Mouse (Mus musculus): Measurements from ENCODE around the gene Olfr224. TPM values are rescaled to one million over a fixed set of nuclear protein-coding genes. Genes with fewer than 3 reads are reported as not detected.
"Not testable (repeated sequence)": the region's sequence is repeated elsewhere in the genome, so short reads cannot be mapped to it uniquely, and the experiment has no call there.

Olfr224 gene
- polyA plus RNA-seq, 1 experiment from 2014 or later: not detected

GRCm38 (mm10) chr11:58546322-58546721, 24.0 kb downstream of the Olfr224 start, which contains the start of gene Olfr329-ps:
Gene Olfr329-ps, minus strand, starts transcription at chr11:58546422.
- Histone ChIP-seq H3K36me3 (ENCODE audit: insufficient read depth, low read length) (no peaks in the 10 kb centered on the region), H3K4me1 (replicated peaks; ENCODE audit: insufficient read depth, low read length) (no peaks in the 10 kb centered on the region), H3K27ac (no peak within 1 kb of the TSS), H3K27me3 (ENCODE audit: insufficient read depth, low read length) (no peaks in the 10 kb centered on the region), H3K4me3 (replicated peaks; ENCODE audit: low read depth, low read length) (no peak within 1 kb of the TSS), H3K4me2 (ENCODE audit: low read length) (no peak within 1 kb of the TSS), H3K9me3 (replicated peaks; ENCODE audit: low read length) (no peaks in the 10 kb centered on the region), H3K9ac (ENCODE audit: low read depth, low read length) (no peak within 1 kb of the TSS)
- ATAC-seq (replicated peaks; ENCODE audit: low FRiP score, low read depth): no peak
- 84% methylated on average over 5 of the region's 5 CpGs for WGBS
- DNase-seq (ENCODE audit: low spot score): no peak
- TF ChIP-seq CTCF (IDR thresholded peaks at IDR 0.05; ENCODE audit: low read depth): no peak

GRCm38 (mm10) chr11:58534736-58535135, 35.6 kb downstream of the Olfr224 start, which contains the start of gene Olfr330:
Gene Olfr330, minus strand, starts transcription at chr11:58534836.
- H3K9ac ChIP-seq (ENCODE audit: low read depth, low read length); H3K4me3 ChIP-seq (replicated peaks; ENCODE audit: low read depth, low read length); ATAC-seq (replicated peaks; ENCODE audit: low FRiP score, low read depth); H3K27me3 ChIP-seq (ENCODE audit: insufficient read depth, low read length); H3K36me3 ChIP-seq (ENCODE audit: insufficient read depth, low read length); H3K9me3 ChIP-seq (replicated peaks; ENCODE audit: low read length); H3K27ac ChIP-seq; H3K4me1 ChIP-seq (replicated peaks; ENCODE audit: insufficient read depth, low read length); DNase-seq (ENCODE audit: low spot score); H3K4me2 ChIP-seq (ENCODE audit: low read length): not testable (repeated sequence)

DNA sequence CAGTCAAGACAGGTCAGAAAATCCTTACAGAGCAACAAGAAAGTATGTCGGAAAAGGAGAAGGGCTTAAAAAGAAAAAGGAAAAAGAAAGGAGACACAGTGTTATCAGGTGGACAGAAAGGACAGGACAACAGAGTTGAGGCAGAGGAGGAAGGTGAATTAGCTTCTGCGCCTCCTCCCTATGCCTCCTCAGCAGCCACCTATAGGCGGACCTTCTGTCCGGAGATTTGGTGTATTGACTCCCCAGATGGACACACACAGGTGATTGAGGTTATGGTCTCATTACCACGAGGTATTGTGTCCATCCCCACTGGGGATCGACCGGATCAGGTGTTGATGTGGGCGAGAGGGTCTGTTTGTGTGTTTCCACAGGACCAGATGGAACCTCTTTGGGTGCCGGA, 50.6 kb downstream of the Olfr224 start:
- DNase-seq (ENCODE audit: low spot score); H3K4me1 ChIP-seq (replicated peaks; ENCODE audit: insufficient read depth, low read length); H3K4me2 ChIP-seq (ENCODE audit: low read length); H3K27ac ChIP-seq; H3K9me3 ChIP-seq (replicated peaks; ENCODE audit: low read length); H3K4me3 ChIP-seq (replicated peaks; ENCODE audit: low read depth, low read length); ATAC-seq (replicated peaks; ENCODE audit: low FRiP score, low read depth); H3K9ac ChIP-seq (ENCODE audit: low read depth, low read length); H3K36me3 ChIP-seq (ENCODE audit: insufficient read depth, low read length); H3K27me3 ChIP-seq (ENCODE audit: insufficient read depth, low read length): not testable (repeated sequence)
- WGBS: 88% methylated on average over 6 of the region's 9 CpGs

DNA sequence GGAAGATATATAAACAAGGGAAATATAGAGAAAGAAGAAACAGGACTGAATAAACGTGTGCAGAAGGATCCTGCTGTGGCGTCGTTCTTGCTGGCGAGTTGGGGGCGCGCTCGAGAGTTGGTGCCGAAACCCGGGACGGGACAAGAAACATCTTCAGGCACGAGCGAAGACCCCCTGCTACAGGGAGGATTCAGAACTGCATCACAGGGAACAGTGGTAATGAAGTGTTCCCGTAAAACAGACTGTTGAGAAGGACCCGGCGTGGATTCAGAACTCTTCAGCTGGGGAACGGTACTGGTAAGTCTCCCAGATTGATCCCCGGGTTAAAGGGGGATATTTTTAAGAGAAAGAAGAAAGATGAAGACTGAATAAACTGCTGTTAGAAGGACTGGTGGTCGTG, 51.4 kb downstream of the Olfr224 start:
- H3K27me3 ChIP-seq (ENCODE audit: insufficient read depth, low read length); H3K9me3 ChIP-seq (replicated peaks; ENCODE audit: low read length); DNase-seq (ENCODE audit: low spot score); H3K36me3 ChIP-seq (ENCODE audit: insufficient read depth, low read length); H3K9ac ChIP-seq (ENCODE audit: low read depth, low read length); H3K4me3 ChIP-seq (replicated peaks; ENCODE audit: low read depth, low read length); H3K27ac ChIP-seq; ATAC-seq (replicated peaks; ENCODE audit: low FRiP score, low read depth); H3K4me2 ChIP-seq (ENCODE audit: low read length); H3K4me1 ChIP-seq (replicated peaks; ENCODE audit: insufficient read depth, low read length): not testable (repeated sequence)
- 96% methylated on average over 16 of the region's 18 CpGs for whole genome bisulfite sequencing

Other genes starting within 250 kb of the Olfr224 start
- 58.1 and 66.3 TPM in 2 replicates for gene Zfp672, start 240.2 kb downstream of the Olfr224 start, polyA plus RNA-seq (2015; fragmentation: Nextera tagmentation; extraction: Ambion mirVana)
- 28.3 and 31.9 TPM in 2 replicates for gene Sh3bp5l, start 239.8 kb downstream of the Olfr224 start, polyA plus RNA-seq (2015; fragmentation: Nextera tagmentation; extraction: Ambion mirVana)
- 0.24 and 0.28 TPM in 2 replicates for gene Lypd8, start 191.5 kb downstream of the Olfr224 start, polyA plus RNA-seq (2015; fragmentation: Nextera tagmentation; extraction: Ambion mirVana)
- gene 1810065E05Rik, start 149.4 kb downstream of the Olfr224 start, polyA plus RNA-seq (2015; fragmentation: Nextera tagmentation; extraction: Ambion mirVana): not detected in 2 replicates
- gene Gm12253, start 138.0 kb downstream of the Olfr224 start, polyA plus RNA-seq (2015; fragmentation: Nextera tagmentation; extraction: Ambion mirVana): not detected in 2 replicates
- gene Lypd9, start 117.6 kb downstream of the Olfr224 start, polyA plus RNA-seq (2015; fragmentation: Nextera tagmentation; extraction: Ambion mirVana): not detected in 2 replicates
- not detected in 2 replicates for gene Olfr30, start 108.3 kb downstream of the Olfr224 start, polyA plus RNA-seq (2015; fragmentation: Nextera tagmentation; extraction: Ambion mirVana)
- gene Olfr332, start 78.0 kb downstream of the Olfr224 start, polyA plus RNA-seq (2015; fragmentation: Nextera tagmentation; extraction: Ambion mirVana): 0.08 TPM in 1 of 2 replicates, not detected in the other
- not detected in 2 replicates for gene Olfr331, start 68.0 kb downstream of the Olfr224 start, polyA plus RNA-seq (2015; fragmentation: Nextera tagmentation; extraction: Ambion mirVana)
- gene Olfr330, start 35.7 kb downstream of the Olfr224 start, polyA plus RNA-seq (2015; fragmentation: Nextera tagmentation; extraction: Ambion mirVana): not detected in 2 replicates
- not detected in 2 replicates for gene Olfr329-ps, start 24.1 kb downstream of the Olfr224 start, polyA plus RNA-seq (2015; fragmentation: Nextera tagmentation; extraction: Ambion mirVana)
- gene Olfr328, start 14.9 kb downstream of the Olfr224 start, polyA plus RNA-seq (2015; fragmentation: Nextera tagmentation; extraction: Ambion mirVana): not detected in 2 replicates
- gene Olfr325, start 7.2 kb upstream of the Olfr224 start, polyA plus RNA-seq (2015; fragmentation: Nextera tagmentation; extraction: Ambion mirVana): not detected in 2 replicates
- not detected in 2 replicates for gene Olfr324, start 24.6 kb upstream of the Olfr224 start, polyA plus RNA-seq (2015; fragmentation: Nextera tagmentation; extraction: Ambion mirVana)
- not detected in 2 replicates for gene 2210407C18Rik, start 45.5 kb upstream of the Olfr224 start, polyA plus RNA-seq (2015; fragmentation: Nextera tagmentation; extraction: Ambion mirVana)
- not detected in 2 replicates for gene Olfr323, start 59.9 kb upstream of the Olfr224 start, polyA plus RNA-seq (2015; fragmentation: Nextera tagmentation; extraction: Ambion mirVana)
- 0.08 and 0.14 TPM in 2 replicates for gene Trim58, start 69.9 kb upstream of the Olfr224 start, polyA plus RNA-seq (2015; fragmentation: Nextera tagmentation; extraction: Ambion mirVana)
- gene Olfr322, start 88.2 kb upstream of the Olfr224 start, polyA plus RNA-seq (2015; fragmentation: Nextera tagmentation; extraction: Ambion mirVana): 0.05 and 0.09 TPM in 2 replicates
- gene Olfr320, start 110.5 kb upstream of the Olfr224 start, polyA plus RNA-seq (2015; fragmentation: Nextera tagmentation; extraction: Ambion mirVana): not detected in 2 replicates
- not detected in 2 replicates for gene Olfr319, start 128.6 kb upstream of the Olfr224 start, polyA plus RNA-seq (2015; fragmentation: Nextera tagmentation; extraction: Ambion mirVana)
- gene Olfr318, start 153.5 kb upstream of the Olfr224 start, polyA plus RNA-seq (2015; fragmentation: Nextera tagmentation; extraction: Ambion mirVana): not detected in 2 replicates
- gene Olfr317, start 168.7 kb upstream of the Olfr224 start, polyA plus RNA-seq (2015; fragmentation: Nextera tagmentation; extraction: Ambion mirVana): not detected in 2 replicates
- gene Olfr316, start 182.2 kb upstream of the Olfr224 start, polyA plus RNA-seq (2015; fragmentation: Nextera tagmentation; extraction: Ambion mirVana): not detected in 2 replicates
- gene Olfr315, start 202.6 kb upstream of the Olfr224 start, polyA plus RNA-seq (2015; fragmentation: Nextera tagmentation; extraction: Ambion mirVana): not detected in 2 replicates
- gene Olfr314, start 212.4 kb upstream of the Olfr224 start, polyA plus RNA-seq (2015; fragmentation: Nextera tagmentation; extraction: Ambion mirVana): not detected in 2 replicates
- 0.31 and 0.37 TPM in 2 replicates for gene Fam183b, start 231.4 kb upstream of the Olfr224 start, polyA plus RNA-seq (2015; fragmentation: Nextera tagmentation; extraction: Ambion mirVana)
- not detected in 2 replicates for gene Olfr313, start 244.4 kb upstream of the Olfr224 start, polyA plus RNA-seq (2015; fragmentation: Nextera tagmentation; extraction: Ambion mirVana)

Measured in kidney, postnatal 0 days (tissue).